Mouse (Mus musculus): ENCODE results near the gene Col8a1. TPM values are rescaled to one million over a fixed set of nuclear protein-coding genes. Genes with fewer than 3 reads are reported as not detected.

The Col8a1 gene
- polyA plus RNA-seq, 1 experiment from 2014 or later, result 2.5 TPM

DNA sequence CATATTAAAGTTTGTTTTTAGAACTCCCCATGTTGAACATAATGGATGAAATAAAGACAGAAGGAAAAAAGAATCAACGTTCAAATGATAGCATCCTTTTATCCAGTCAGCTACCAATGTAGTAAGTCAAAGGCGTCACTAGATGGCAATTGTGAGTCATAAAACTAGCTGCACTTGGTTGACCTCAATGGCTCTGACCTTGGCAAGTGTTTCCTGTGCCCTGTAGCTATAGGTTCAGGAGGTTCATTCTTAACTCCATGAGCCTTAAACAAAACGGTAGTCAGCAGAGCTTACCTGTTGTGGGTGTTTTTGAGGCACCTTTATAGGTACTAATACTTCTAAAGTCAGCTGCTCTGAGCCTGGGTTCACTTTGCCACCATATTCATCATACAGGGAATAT, 85.2 kb downstream of the Col8a1 start:
- H3K4me3 ChIP-seq (ENCODE audit: low read depth, low read length), result no peak overlapping the region
- ATAC-seq (replicated peaks; ENCODE audit: insufficient number of reproducible peaks, low FRiP score, low TSS enrichment, low read depth) (no peak), DNase-seq (ENCODE audit: low spot score) (peak; percentile 73)
- no peak overlapping the region for H3K27ac ChIP-seq (replicated peaks; ENCODE audit: low read depth, low read length)
- H3K9ac ChIP-seq (replicated peaks; ENCODE audit: low read length), result no peak overlapping the region
- no peaks in the 10 kb centered on the region for H3K4me1 ChIP-seq (ENCODE audit: control insufficient read depth, insufficient read depth, low read length)
- no peaks in the 10 kb centered on the region for H3K9me3 ChIP-seq (replicated peaks; ENCODE audit: control insufficient read depth, low read length)
- H3K27me3 ChIP-seq (ENCODE audit: control insufficient read depth, insufficient read depth, low read length), result no peaks in the 10 kb centered on the region
- H3K4me2 ChIP-seq (ENCODE audit: low read depth, low read length), result no peak overlapping the region
- no peaks in the 10 kb centered on the region for H3K36me3 ChIP-seq (replicated peaks; ENCODE audit: control insufficient read depth, insufficient read depth, low read depth, low read length)
- WGBS, result 19% methylated on average over 3 of the region's 3 CpGs

DNA sequence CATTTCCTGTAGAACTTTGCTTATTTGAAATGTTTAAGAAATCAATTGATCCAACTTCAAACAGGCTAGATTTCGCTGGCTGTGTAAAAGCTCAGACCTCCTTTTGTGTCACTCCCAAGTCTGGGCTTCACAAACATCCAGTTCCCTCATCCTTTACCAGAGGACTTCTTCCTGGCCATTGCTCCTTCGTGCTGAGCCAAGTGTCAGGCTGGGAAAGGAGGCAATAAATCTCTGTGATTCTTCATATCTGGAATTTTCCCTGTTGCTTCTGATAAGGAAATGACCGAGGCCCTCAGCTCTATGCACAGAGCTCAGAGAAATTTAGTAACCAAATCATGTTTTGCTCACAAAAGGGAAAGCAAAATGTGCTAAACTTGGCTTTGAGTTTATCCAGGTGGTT, 91.9 kb downstream of the Col8a1 start:
- Histone ChIP-seq H3K27me3 (ENCODE audit: control insufficient read depth, insufficient read depth, low read length) (no peaks in the 10 kb centered on the region), H3K9me3 (replicated peaks; ENCODE audit: control insufficient read depth, low read length) (no peaks in the 10 kb centered on the region), H3K4me3 (ENCODE audit: low read depth, low read length) (no peak overlapping the region), H3K27ac (replicated peaks; ENCODE audit: low read depth, low read length) (no peak overlapping the region), H3K36me3 (replicated peaks; ENCODE audit: control insufficient read depth, insufficient read depth, low read depth, low read length) (no peaks in the 10 kb centered on the region), H3K4me1 (ENCODE audit: control insufficient read depth, insufficient read depth, low read length) (no peaks in the 10 kb centered on the region), H3K9ac (replicated peaks; ENCODE audit: low read length) (no peak overlapping the region), H3K4me2 (ENCODE audit: low read depth, low read length) (no peak overlapping the region)
- 68% methylated on average over 3 of the region's 3 CpGs for WGBS
- DNase-seq (ENCODE audit: low spot score) (no peak), ATAC-seq (replicated peaks; ENCODE audit: insufficient number of reproducible peaks, low FRiP score, low TSS enrichment, low read depth) (no peak)

DNA sequence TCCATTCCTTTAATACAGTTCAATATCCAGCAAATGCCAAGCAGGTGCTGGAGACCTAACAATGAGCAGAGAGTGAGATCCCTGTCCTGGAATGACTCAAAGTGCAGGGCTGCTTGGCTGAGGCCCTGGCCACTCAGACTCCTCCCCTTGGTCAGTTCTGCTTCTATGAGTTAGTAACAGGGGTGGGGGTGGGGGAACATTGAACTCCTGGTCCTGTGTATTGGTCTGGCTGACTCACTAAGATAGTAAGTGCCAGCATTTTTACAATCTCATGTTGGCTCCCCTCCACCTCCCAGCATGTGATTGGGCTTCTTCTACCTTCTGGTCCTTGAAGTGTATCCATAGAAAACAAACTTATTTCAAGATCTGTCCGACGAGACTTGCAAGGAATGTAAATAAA, 104.6 kb downstream of the Col8a1 start:
- DNase-seq (ENCODE audit: low spot score) (no peak), ATAC-seq (replicated peaks; ENCODE audit: insufficient number of reproducible peaks, low FRiP score, low TSS enrichment, low read depth) (no peak)
- Histone ChIP-seq H3K27me3 (ENCODE audit: control insufficient read depth, insufficient read depth, low read length) (no peaks in the 10 kb centered on the region), H3K36me3 (replicated peaks; ENCODE audit: control insufficient read depth, insufficient read depth, low read depth, low read length) (no peaks in the 10 kb centered on the region), H3K4me1 (ENCODE audit: control insufficient read depth, insufficient read depth, low read length) (no peaks in the 10 kb centered on the region), H3K9ac (replicated peaks; ENCODE audit: low read length) (no peak overlapping the region), H3K9me3 (replicated peaks; ENCODE audit: control insufficient read depth, low read length) (no peaks in the 10 kb centered on the region), H3K4me2 (ENCODE audit: low read depth, low read length) (no peak overlapping the region), H3K27ac (replicated peaks; ENCODE audit: low read depth, low read length) (no peak overlapping the region), H3K4me3 (ENCODE audit: low read depth, low read length) (no peak overlapping the region)
- 67% methylated on average over 2 of the region's 2 CpGs for WGBS

DNA sequence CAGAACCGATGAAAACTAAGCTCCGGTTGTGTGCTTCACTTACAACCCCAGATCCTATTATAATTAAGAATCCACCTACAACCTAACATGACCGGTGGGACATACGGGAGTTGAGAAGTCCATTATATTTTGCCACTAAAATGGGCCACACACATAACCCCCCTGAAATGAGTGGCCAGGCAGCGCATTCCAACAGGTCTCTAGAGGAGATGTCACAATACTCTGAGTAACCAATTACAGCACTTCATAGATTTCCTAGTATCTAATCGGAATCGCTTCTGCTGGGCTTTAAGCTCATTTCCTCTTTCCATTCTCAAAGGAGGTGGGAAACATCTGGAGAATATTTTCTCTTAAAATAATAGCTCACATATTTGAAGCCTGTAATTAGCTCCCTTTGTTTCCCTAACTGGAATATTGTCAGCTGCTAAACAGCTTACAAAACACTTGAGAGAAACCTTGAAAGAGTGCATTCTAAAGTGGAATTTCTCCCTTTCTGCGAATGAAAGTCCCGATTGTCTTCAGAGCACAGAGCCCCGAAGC, 113.1 kb downstream of the Col8a1 start:
- H3K4me2 ChIP-seq (ENCODE audit: low read depth, low read length), result no peak overlapping the region
- ATAC-seq (replicated peaks; ENCODE audit: insufficient number of reproducible peaks, low FRiP score, low TSS enrichment, low read depth) (no peak), DNase-seq (ENCODE audit: low spot score) (peak; percentile 39)
- H3K4me1 ChIP-seq (ENCODE audit: control insufficient read depth, insufficient read depth, low read length), result no peaks in the 10 kb centered on the region
- H3K36me3 ChIP-seq (replicated peaks; ENCODE audit: control insufficient read depth, insufficient read depth, low read depth, low read length), result no peaks in the 10 kb centered on the region
- no peaks in the 10 kb centered on the region for H3K9me3 ChIP-seq (replicated peaks; ENCODE audit: control insufficient read depth, low read length)
- H3K9ac ChIP-seq (replicated peaks; ENCODE audit: low read length), result no peak overlapping the region
- WGBS, result 51% methylated on average over 10 of the region's 10 CpGs
- no peak overlapping the region for H3K4me3 ChIP-seq (ENCODE audit: low read depth, low read length)
- no peak overlapping the region for H3K27ac ChIP-seq (replicated peaks; ENCODE audit: low read depth, low read length)
- H3K27me3 ChIP-seq (ENCODE audit: control insufficient read depth, insufficient read depth, low read length), result no peaks in the 10 kb centered on the region

DNA sequence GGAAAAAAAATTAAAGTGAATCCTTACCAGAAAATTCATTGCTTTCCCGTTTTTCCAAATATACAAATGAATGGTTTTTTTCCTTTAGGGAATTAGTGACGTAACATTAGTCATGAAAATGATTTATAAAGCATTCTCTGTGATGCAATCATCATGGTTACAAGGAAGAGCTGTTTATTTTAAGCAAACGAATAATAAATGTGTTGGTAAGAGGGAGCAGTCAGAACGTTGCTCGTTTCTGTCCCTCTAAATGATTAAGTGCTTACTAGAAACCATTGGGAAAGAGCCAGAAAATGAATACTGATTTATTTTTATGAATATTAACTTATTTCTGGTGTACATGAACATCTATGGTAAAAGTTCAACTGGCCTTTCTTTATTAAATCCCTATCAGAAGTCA, 119.8 kb downstream of the Col8a1 start:
- H3K27ac ChIP-seq (replicated peaks; ENCODE audit: low read depth, low read length), result no peak overlapping the region
- no peak overlapping the region for H3K4me3 ChIP-seq (ENCODE audit: low read depth, low read length)
- H3K27me3 ChIP-seq (ENCODE audit: control insufficient read depth, insufficient read depth, low read length), result no peaks in the 10 kb centered on the region
- H3K9me3 ChIP-seq (replicated peaks; ENCODE audit: control insufficient read depth, low read length), result no peaks in the 10 kb centered on the region
- H3K36me3 ChIP-seq (replicated peaks; ENCODE audit: control insufficient read depth, insufficient read depth, low read depth, low read length), result no peaks in the 10 kb centered on the region
- DNase-seq (ENCODE audit: low spot score) (no peak), ATAC-seq (replicated peaks; ENCODE audit: insufficient number of reproducible peaks, low FRiP score, low TSS enrichment, low read depth) (no peak)
- H3K9ac ChIP-seq (replicated peaks; ENCODE audit: low read length), result no peak overlapping the region
- H3K4me2 ChIP-seq (ENCODE audit: low read depth, low read length), result no peak overlapping the region
- no peaks in the 10 kb centered on the region for H3K4me1 ChIP-seq (ENCODE audit: control insufficient read depth, insufficient read depth, low read length)
- WGBS, result 80% methylated on average over 5 of the region's 5 CpGs

DNA sequence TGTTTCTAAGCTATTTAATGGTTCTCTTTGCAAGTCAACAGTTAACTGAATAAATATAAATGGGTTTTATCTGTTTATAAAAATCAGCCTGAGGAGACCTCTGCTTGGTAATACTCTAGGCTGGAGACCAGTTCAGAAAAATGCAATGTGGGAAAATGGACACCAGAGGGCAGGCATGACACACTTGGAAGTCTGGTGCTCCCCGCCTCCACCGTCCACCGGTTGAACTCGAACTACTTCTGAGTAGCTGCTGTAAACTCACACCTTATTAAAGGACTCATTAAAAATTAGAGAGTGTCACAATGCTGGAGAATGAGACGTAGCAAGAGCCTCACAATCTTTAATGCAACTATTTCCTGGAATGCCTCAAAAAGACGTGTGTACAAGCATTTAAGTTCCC, 120.3 kb downstream of the Col8a1 start:
- no peak overlapping the region for H3K27ac ChIP-seq (replicated peaks; ENCODE audit: low read depth, low read length)
- no peak overlapping the region for H3K4me3 ChIP-seq (ENCODE audit: low read depth, low read length)
- no peak for ATAC-seq (replicated peaks; ENCODE audit: insufficient number of reproducible peaks, low FRiP score, low TSS enrichment, low read depth)
- H3K4me1 ChIP-seq (ENCODE audit: control insufficient read depth, insufficient read depth, low read length), result no peaks in the 10 kb centered on the region
- no peak overlapping the region for H3K9ac ChIP-seq (replicated peaks; ENCODE audit: low read length)
- H3K9me3 ChIP-seq (replicated peaks; ENCODE audit: control insufficient read depth, low read length), result no peaks in the 10 kb centered on the region
- H3K36me3 ChIP-seq (replicated peaks; ENCODE audit: control insufficient read depth, insufficient read depth, low read depth, low read length), result no peaks in the 10 kb centered on the region
- H3K27me3 ChIP-seq (ENCODE audit: control insufficient read depth, insufficient read depth, low read length), result no peaks in the 10 kb centered on the region
- DNase-seq (ENCODE audit: low spot score), result peak; percentile 87
- no peak overlapping the region for H3K4me2 ChIP-seq (ENCODE audit: low read depth, low read length)
- 10% methylated on average over 6 of the region's 6 CpGs for WGBS

DNA sequence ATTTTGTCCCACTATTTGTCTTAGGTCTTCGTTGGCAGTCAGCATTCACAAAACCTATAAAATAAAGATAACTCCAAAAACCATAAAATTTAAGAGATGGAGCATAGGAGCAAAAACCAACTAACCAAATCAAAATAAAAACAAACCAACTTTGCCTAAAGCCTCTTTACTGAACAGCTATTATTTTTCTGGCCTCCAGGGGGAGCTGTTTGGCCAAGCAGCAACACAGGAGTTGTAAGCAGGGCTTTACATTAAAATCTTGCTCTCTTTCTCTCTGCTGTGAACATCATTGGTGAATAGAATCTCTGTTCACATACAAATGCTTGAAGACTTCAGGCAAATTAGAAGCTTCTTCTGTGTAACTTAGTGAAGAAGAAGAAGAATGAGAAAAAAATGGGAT, 142.8 kb downstream of the Col8a1 start:
- no peak for ATAC-seq (replicated peaks; ENCODE audit: insufficient number of reproducible peaks, low FRiP score, low TSS enrichment, low read depth)
- Histone ChIP-seq H3K27ac (replicated peaks; ENCODE audit: low read depth, low read length) (no peak overlapping the region), H3K36me3 (replicated peaks; ENCODE audit: control insufficient read depth, insufficient read depth, low read depth, low read length) (no peaks in the 10 kb centered on the region), H3K9me3 (replicated peaks; ENCODE audit: control insufficient read depth, low read length) (no peaks in the 10 kb centered on the region), H3K9ac (replicated peaks; ENCODE audit: low read length) (no peak overlapping the region), H3K27me3 (ENCODE audit: control insufficient read depth, insufficient read depth, low read length) (no peaks in the 10 kb centered on the region), H3K4me3 (ENCODE audit: low read depth, low read length) (no peak overlapping the region), H3K4me2 (ENCODE audit: low read depth, low read length) (no peak overlapping the region), H3K4me1 (ENCODE audit: control insufficient read depth, insufficient read depth, low read length) (no peaks in the 10 kb centered on the region)
- DNase-seq (ENCODE audit: low spot score), result peak; percentile 66
- WGBS, result 5% methylated on average over 1 of the region's 1 CpGs

DNA sequence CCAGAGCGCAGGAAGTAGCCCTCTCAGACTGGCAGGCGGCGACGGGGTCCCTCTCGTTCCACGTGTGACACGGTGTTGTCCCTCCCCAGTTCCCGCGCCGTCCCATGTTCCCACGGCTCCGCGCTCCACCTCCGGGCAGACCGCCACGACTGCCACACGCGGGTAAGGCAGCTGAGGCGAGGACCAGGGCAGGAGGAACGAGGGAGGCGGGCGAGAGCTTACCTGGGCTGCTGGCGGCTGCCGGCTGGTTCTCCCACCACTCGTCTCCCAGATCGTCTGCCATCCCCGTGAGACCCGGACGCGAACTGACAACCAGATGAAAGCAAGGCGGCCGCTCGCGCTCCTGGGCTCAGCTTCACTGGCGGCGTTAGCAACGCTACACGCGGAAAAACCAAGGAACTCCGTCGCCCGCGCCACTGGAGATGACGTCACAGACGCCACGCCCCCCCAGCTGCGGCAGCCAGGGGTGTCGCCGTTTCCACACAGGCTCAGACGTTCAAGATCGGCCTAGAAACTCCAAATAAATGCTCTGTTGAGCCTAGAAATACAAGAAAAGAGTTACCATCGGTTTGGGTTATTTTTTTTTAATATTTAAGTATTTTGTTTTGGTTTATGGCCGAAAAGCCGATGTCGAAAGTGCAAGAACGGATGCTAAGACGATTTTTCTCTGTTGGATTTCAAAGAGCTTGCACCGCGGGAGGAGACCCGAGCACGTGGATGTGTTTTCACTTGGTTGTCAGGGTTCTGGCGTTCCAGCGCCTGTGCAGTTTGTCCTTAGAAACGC, 147.9 kb downstream of the Col8a1 start, which contains the start of gene Cmss1:
TSS of gene Cmss1 (minus strand) at position 421 of the 784 bp plus-strand sequence.
- Histone ChIP-seq H3K4me1 (ENCODE audit: control insufficient read depth, insufficient read depth, low read length) (no peaks in the 10 kb centered on the region), H3K27ac (replicated peaks; ENCODE audit: low read depth, low read length) (no peak within 1 kb of the TSS), H3K27me3 (ENCODE audit: control insufficient read depth, insufficient read depth, low read length) (no peaks in the 10 kb centered on the region), H3K4me3 (ENCODE audit: low read depth, low read length) (peak within 1 kb of the TSS; percentile 73), H3K9me3 (replicated peaks; ENCODE audit: control insufficient read depth, low read length) (no peaks in the 10 kb centered on the region), H3K9ac (replicated peaks; ENCODE audit: low read length) (peak within 1 kb of the TSS; percentile 54), H3K4me2 (ENCODE audit: low read depth, low read length) (peak within 1 kb of the TSS; percentile 49), H3K36me3 (replicated peaks; ENCODE audit: control insufficient read depth, insufficient read depth, low read depth, low read length) (no peaks in the 10 kb centered on the region)
- DNase-seq (ENCODE audit: low spot score) (peak; percentile 92), ATAC-seq (replicated peaks; ENCODE audit: insufficient number of reproducible peaks, low FRiP score, low TSS enrichment, low read depth) (peak; percentile 78)
- WGBS, result under 1% methylated on average over 64 of the region's 64 CpGs

Measured in embryonic facial prominence, embryonic 11.5 days (tissue).